Mouse (Mus musculus): ENCODE results near the gene Pqbp1.

The Pqbp1 gene

DNA sequence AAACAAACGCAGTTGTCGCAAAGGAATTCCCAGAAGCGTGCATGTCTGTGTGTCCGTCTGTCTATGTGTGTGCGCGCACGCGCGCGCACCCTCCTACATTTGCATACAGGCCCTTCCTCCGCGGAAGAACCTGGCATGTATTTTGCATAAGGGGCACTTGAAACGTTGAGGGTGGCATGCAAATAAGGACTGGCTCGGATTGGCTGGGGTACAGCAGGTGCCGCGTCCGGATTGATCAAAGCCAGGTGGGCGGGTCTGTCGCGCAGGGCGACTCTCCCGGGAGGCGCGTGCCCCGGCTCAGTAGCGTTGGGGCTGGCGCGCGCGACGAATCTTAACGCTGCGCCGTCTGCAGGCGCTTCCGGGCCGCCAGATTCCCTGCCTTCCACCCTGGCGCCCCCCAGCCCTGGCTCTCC is 21.1 kb downstream of the Pqbp1 start, which contains the start of gene Pim2:
Gene Pim2 (plus strand): TSS at position 256 of the 413 bp plus-strand sequence.
- peak; percentile 94 for DNase-seq

DNA sequence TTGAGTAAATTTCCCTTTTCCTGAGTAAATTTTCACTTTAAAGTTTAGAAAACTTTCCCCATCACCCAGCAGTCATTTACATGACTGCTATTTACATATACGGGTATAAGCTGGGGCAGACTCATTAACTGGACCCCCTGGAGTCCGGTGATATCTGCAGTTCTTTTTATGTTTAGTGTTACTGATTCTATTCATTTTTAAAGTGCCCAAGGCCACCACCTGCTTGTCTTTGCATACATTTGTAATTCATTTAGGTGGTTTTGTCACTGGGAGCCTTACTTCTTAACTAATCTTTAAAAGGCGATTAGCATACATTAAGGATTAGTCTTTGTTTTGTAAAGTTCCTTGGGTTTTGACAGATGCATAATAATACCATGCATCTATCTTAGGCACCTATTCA is 29.2 kb downstream of the Pqbp1 start:
- DNase-seq = no peak

DNA sequence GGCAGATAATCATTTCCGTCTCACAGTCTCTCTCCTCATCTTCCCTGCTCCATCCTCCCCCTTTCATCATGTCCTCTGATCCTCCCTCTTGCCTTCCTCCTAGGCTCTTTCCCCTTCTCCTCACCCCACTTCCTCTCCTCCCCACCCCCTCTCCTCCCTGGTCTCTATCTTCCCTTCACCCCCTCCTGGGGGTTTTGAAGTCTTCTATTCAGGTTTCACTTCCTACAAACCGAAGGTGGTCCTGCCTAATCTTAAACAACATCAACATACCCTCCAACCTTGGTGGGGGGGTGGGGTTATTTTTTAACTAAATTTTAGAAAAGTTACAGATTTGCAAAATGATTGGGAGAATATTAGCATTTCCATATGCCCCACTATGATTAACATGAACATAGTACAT is 30.6 kb downstream of the Pqbp1 start:
- no peak for DNase-seq

DNA sequence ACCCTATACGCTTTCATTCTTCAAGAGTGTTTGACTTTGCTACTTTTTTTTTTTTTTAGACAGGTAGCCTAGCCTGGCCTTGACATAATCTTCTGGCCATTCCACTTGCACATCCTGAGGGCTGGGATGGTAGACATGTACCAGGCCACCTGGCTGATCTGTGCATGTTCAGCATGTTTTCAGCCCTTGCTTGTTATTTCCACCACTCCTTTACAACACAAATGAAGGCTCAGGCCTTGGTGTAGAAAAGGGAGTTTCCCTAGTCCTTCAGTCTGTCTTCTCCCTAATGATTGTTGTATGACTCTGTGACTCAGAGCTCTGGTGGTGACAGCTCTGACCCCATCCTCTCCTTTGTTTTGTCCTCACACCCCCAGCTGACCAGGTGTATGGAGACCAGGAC is 31.9 kb downstream of the Pqbp1 start:
- DNase-seq = no peak

DNA sequence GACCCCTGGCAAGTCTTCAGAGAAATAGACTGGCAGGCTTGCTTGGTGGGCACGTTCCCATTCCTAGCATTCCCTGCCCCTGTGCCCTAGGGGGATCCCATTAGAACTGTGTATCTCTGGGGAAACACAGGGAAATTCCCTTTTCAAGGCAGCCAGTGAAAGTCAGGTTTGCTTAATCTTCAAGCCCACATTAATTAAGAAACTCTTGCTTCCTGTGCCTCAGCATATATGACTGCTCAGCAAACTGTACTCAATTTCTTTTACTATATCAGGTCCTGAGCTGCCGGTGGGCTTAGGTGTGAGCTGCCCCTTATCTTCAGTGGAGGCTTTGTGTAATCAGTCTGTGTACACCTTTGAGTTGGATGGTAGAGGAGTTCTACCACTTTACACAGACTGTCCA is 33.3 kb downstream of the Pqbp1 start:
- DNase-seq = no peak

DNA sequence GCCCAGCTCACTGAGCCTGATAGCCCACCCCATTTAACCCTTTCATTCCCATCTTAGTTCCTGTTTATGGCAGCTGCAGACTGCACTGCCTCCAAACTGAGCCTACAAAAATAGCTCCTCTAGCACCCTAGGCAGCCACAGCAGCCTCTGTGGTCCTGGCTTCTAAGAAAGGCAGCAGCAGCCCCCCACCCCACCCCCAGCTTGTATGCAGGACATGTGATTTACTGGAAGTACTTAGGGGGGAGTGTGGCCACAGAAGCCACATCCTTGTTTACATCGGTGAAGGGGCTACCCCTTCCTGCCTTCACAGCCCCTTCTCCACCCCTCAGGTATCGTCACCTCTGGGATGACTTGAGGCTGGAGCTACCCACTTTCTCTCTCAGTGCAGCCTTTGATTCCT is 33.7 kb downstream of the Pqbp1 start:
- no peak for DNase-seq

DNA sequence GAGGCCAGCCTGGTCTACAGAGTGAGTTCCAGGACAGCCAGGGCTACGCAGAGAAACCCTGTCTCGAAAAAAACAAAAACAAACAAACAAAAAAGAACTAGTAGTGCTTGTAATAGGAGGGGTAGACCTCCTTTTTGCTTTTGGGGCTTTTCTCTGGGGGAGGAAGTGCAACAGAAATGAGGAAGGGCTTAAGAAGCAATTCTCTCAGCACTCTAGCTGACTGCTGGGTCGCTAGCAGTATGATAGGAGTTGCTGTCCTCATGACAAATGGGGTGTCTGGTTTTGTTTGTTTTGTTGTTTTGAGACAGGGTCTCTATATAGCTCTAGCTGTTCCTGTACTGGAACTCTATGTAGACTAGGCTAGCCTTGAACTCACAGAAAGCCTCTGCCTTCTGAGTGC is 34.5 kb downstream of the Pqbp1 start:
- DNase-seq = no peak

DNA sequence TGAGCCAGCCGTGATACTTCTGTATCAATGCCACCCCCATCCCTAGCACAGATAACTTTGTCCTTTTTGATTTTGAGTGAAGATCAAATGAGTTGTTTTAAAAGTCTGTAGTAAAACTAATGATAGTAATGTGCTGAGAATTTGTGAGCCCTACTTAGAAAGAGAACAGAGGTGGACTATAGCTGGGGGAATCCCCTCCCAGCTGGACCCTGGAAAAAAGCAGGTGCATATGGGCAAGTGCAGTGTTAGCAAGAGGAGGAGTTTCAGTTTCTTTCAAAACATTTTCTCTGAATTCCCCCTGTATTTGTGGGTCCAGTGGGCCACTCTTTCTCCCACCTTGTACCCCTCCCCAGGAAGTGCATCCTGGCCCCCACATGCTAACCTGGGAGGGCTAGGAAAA is 35.9 kb downstream of the Pqbp1 start:
- no peak for DNase-seq

DNA sequence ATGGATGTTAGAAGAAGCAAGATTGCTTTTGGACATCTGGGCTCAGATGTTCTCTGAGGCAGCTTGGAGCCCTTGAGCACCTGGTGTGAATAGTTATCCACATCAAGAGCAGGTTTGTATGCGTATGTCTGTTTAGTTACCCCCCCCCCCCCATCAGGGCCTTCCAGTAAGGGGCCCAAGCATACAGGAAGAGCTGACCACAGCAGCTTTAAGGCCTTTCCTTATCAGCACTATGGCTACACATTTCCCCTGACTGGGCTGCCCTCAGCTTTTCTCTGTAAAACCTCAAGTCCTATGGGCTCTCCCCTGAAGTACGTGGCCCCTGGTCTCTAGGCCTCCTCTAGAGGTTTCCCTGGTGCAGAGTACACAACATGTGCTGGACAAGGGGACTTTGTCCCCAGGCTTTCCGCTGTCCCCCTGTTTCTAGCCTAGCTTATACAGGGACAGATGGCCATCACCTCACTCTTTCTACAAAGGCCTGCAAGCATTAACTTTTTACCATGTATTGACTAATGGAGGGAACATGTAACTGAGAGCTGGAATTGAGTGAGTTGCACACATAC is 39.8 kb downstream of the Pqbp1 start:
- no peak for DNase-seq

DNA sequence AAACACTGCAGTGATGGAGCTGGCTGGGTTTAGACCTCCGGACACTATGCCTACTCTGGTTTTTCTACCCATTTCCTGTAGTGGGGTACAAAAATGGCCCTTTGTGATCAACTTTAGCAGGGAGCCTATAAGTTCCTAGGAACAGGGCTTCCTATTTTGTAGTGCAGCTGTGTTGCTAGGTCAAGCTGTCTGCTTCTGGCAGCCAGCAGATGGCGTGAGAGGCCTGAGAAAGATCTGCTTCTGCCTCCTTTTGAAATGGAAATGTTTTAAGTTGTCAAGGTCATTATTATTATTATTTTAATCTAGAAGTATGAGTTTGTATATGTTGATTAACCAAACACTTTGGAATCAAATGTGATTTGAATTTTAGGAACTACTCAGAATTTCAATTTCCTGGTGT is 44.5 kb downstream of the Pqbp1 start:
- DNase-seq = no peak

DNA sequence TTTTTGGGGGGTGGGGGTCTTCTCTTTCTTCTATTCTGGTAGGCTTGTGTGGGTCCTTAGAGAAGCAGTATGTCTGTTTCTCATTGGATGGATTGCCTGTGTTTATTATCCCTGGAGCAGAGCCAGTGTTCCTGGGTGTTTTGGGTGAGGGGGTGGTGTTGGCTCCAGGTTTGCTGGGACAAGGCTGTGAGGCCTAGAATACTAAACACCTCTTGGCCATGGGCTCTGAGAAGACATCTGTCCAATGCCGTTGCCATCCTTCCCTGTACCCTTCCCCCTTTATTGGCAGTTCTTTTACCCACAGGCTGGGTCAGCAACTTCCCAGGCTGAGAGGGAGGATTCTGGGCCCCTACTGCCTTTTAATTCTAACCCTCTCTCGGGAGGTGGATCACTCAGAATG is 51.2 kb downstream of the Pqbp1 start:
- DNase-seq = no peak

All from cerebellum, adult 9-11 months (tissue).